Mouse (Mus musculus): ENCODE results near the gene Pcolce2. TPM values are rescaled to one million over a fixed set of nuclear protein-coding genes. Genes with fewer than 3 reads are reported as not detected.

Gene Pcolce2
- polyA plus RNA-seq, 2 experiments from 2014 or later, result 0.08 TPM; not detected in 1

- ATAC-seq, result no peak
These were observed 20.5 kb downstream of the Pcolce2 start for GRCm38 (mm10) chr9:95657941-95658340.

GRCm38 (mm10) chr9:95664290-95664989 is 27.0 kb downstream of the Pcolce2 start:
- ATAC-seq, result no peak

DNA sequence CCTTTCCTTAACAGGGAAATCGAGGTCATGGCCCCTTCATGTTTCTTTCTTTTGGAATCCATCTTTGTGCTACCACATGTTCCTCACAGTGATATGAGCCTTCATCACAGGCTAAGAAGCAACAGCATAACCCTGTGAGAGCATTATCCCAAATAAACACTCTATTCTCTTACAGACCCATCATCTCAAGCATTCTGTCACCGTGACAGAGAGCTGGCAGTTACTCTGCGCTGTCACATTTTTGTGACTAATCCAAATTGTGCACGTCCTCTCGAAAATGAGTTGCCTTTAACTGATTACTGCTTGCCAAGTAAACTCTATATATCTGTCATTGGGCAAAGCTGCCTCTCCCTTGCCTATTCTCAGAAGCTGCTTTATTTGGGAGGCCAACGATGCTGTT is 28.4 kb downstream of the Pcolce2 start:
- no peak for ATAC-seq

GRCm38 (mm10) chr9:95667836-95668235 is 30.4 kb downstream of the Pcolce2 start:
- no peak for ATAC-seq

- ATAC-seq, result no peak
These were observed 30.9 kb downstream of the Pcolce2 start for GRCm38 (mm10) chr9:95668306-95668705.

- ATAC-seq, result no peak
These were observed 34.9 kb downstream of the Pcolce2 start for GRCm38 (mm10) chr9:95672331-95672730.

DNA sequence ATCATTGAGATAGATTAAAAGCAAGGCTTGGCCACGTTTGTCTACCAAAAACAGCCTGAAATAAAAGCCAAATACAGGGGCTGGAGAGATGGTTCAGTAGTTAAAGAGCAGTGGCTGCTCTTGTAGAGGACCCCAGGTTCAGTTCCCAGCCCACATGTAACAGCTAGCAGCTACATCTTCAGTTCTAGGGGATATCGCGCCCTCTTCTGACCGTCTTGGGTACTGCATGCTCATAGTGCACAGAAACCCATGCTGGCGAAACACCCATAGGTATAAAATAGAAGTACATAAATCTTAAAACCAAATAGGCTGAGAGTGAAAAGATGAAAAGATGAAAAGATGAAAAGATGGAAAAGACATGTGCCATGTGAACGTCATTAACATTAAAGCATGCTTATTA is 35.4 kb downstream of the Pcolce2 start:
- ATAC-seq, result no peak

GRCm38 (mm10) chr9:95675064-95675699 is 37.8 kb downstream of the Pcolce2 start:
- no peak for ATAC-seq

DNA sequence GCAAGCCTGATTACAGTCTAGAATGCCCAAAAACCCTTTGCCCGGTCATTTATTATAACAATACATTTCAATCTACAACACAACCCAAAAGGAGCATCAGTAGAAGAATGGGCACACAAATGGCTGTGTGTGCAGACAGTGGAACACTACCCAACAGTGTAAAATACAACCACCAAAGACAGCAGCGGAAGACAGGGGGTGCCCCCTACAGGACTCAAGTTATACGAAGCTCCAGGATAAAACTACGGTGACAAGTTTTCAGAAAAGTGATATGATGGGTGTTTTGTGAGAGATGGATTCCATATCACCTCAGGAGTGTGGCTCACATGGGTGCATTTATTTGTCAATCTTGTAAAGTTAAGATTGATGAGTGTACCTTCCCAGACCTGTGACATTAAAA is 38.6 kb downstream of the Pcolce2 start:
- ATAC-seq, result no peak

DNA sequence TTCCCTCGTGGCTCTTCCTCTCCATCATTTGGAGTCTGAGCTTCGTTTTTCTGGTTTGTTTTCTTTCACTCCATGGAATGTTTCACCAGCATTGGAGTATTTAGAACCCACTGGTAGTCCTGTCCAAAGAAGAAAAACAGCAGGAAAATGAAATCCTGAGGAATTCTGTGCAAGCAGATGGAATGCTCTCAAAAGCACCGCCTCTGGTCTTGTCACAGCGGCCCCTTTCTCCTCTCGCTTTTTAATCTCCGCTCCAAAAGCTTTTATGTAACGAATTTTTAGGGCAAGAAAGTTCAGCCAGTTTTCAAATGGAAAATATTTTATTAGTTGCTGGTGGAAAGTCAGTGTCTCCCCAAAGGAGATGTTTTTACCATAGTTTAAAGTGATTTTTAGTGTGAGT is 42.6 kb downstream of the Pcolce2 start:
- no peak for ATAC-seq

DNA sequence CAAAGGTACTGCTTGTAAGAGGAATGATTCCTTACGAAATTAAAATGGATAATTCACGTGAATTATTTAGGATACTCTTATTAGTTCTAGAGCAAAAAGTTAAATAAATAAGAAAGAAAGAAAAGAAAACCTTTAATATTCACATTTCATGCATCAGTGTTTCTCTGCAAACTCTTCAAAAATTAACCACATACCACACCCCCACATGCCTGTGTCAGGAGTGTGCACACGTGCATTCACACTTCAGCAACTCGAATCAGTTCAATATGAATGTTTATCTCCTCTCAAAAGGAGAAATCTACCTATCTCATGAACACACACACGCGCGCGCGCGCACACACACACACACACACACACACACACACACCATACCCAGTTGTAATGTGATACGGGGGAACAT is 43.3 kb downstream of the Pcolce2 start:
- ATAC-seq, result no peak

DNA sequence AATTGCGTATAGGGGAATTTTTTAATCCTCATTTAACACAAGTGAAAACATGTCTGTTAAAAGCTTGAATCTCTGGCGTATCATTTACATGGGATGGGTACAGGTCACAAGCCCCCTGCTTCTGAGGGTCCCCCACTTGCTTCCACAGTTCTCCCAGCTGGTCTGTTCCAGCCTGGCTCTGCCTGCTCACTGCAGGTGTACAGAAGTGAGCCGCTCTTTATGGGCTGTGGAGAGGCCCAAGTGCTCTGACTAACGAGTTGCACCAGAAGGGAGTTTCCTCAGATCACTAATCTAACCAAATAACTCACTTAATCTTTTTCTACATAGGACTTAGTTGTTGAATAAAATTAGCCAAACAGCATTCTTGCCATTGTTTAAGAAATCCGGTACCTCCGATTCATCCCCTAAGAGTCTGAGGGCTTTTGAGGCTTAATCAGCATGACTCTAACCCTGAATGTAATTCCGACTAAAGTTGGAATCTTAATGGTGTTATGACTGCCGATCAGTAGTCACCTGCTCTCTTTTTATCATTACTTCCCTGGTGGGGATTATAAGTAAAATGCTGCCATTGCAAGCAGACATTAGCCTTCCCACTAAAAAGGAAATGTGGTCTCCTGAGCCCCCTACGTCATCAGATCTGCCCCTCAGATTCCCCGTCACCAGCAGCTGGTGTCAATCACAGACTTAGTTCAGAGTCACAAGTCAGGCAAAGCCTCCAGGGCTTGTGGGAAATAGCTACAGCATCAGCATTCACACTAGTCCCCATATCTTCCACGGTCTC is 48.4 kb downstream of the Pcolce2 start:
- no peak for ATAC-seq

DNA sequence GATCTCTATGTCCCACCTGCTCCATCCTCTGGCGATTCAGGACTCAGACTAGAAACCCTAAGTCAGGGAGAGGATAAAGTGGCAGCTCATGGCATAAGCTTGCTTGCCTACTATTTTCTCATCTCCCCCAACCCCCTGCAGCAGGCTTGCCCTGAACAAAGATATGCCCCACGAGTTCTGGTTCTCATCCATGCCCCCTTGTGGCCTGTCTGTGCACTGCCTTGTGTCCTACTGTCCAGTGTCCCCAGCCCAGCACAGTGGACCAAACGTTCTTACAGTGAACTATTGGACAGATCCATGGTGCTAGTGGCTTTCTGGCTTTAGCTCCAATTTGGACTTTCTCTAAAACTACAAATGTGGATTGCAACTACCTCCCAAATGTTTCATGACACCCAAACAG is 50.7 kb downstream of the Pcolce2 start:
- no peak for ATAC-seq

- ATAC-seq, result no peak
These were observed 55.4 kb downstream of the Pcolce2 start for GRCm38 (mm10) chr9:95692823-95693222.

DNA sequence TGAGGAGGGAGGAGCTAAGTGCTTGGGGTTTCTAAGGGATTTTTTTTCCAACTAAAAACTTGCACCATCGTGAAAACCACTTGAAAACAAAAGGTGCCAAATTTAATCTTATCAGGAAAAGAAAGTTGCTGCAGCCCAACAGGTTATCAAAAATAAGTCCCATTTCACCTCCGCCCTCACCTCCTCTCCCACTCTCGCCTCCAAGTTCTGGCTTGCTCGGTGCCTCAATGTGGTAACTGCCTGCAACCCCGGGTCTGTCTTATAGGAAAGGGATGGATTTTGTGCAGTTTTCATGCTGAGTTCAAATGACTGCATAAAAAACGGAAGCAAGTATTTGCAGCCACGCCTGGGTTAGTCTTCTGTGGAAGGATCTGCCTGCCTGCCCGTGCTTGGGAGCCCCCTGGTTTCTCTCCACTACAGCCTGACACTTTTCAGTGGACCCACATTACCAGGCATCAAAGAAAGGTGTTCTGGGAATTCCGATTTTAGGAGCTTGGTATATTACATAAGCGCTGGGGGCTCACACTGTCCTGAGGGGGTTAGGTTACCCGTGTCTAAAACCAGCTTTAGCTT is 56.2 kb downstream of the Pcolce2 start:
- no peak for ATAC-seq

- no peak for ATAC-seq
These were observed 57.1 kb downstream of the Pcolce2 start for GRCm38 (mm10) chr9:95694526-95694925.

DNA sequence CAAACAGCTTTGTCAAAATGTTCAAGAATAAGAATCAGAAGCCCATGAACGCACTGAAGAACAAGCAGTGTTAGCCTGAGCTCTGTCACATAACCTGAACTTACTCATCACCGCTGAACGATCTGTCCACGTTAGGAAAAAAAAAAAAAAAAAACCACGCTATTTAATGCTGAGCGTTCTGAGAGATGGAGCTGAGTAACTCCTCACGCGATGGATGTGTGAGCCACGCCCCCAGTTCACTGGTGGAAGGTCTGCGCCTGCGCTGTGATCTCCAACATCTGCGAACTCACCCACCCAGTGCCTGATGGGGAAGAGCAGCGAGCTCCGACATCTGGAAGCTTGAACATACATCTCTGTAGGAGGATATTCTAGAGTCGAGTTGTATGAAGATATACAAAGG is 57.6 kb downstream of the Pcolce2 start:
- ATAC-seq, result no peak

DNA sequence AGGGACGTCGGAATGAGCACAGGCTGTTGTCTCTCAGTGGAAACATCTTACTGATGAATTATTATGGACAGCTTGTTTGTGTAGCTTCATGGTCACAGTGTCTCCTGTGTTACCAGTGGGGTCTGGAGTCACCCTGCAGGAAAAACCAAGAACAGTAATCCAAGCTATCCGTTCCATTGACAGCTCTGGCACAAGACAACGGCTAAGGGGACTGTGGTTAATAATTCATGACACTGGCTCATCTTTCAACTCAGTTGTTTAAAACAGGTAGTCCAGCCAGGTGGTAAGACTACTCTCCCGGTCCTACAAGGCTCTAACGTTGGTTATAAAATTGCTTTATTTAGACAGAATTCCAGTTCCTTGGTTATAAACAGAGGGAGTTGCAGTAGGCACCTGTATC is 59.2 kb downstream of the Pcolce2 start:
- no peak for ATAC-seq

GRCm38 (mm10) chr9:95697808-95698207 is 60.4 kb downstream of the Pcolce2 start:
- no peak for ATAC-seq

GRCm38 (mm10) chr9:95699273-95699672 is 61.9 kb downstream of the Pcolce2 start:
- no peak for ATAC-seq

DNA sequence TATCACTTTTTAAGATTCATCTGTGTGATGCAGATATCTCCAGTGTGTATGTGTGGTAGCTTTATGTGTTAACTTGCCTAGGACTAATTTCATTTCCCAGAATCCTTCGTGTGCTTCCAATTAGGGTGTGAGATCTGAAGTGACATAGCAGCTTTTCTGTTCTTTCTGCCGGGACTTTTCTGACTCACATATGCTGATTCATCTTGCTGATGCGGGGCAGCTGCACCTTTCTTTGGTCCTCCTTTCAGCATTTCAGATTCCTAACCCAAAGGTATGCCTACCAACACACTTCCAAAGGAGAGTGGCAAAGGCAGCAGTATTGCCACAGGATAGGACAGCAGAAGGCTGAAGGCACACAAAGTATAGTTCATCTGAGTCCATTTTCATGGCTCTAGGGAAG is 66.7 kb downstream of the Pcolce2 start:
- no peak for ATAC-seq

DNA sequence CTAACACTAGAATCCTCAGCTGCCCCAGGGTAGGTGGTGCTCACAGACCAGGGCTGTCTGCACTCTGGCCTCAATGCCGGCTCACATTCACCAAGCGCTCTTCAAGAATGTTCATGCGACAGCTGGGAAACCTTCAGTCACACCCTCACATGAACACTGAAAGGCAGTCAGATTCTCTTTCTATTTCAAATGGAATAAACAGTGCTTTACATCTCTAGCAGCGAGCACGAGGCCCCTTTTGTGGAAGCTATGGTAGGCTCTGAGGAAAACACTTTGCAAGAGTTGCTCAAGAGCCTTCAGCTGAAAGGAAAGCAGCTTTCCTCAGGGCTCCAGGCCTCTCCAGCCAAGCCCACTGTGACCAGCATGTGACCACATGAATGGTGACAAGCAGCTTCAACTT is 68.0 kb downstream of the Pcolce2 start:
- ATAC-seq, result no peak

DNA sequence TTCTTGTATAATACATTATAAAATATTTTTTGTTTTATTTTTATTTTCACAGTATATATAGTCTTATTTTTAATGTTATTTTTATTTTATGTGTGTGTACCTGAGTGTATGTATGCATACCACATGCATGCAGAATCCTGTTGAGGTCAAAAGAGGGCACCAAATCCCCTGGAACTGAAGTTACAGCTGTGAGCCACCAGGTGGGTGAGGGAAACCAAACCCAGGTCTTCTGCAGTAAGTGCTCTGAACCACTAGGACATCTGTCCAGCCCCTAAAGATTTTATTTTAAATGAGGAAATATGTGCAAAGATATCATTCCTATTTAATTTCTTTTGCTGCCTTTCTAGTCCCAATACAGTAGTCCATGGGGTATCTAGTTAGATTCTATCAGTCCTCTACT is 71.5 kb downstream of the Pcolce2 start:
- no peak for ATAC-seq

- ATAC-seq, result no peak
These were observed 75.2 kb downstream of the Pcolce2 start for GRCm38 (mm10) chr9:95712574-95712973.

Data from activated CD4-positive, CD25-positive, alpha-beta regulatory T cell, adult 4 months (primary cell).